22 mouse cellular contexts compared by ENCODE assay signal in genomic region chr7:95766356-95767150, GRCm38 (mm10).
DNase-seq lines count a peak whose midpoint lies in the region; ATAC-seq and TF ChIP-seq lines count a peak whose summit lies in the region.
"Had no signal": no experiment of that assay in that cellular context is flagged by ENCODE, and none has a peak within 500 bp of the region (broad histone marks: within the 10 kb centered on the region; RNA-seq: fewer than 3 reads in every experiment).

No protein-coding gene starts in this region.

- H3K4me2 ChIP-seq in midbrain, embryonic 16.5 days (ENCODE audit: low read length) = no peak overlapping the region
- H3K4me2 ChIP-seq: hindbrain, embryonic 13.5 days; limb, embryonic 15.5 days; midbrain, embryonic 11.5 days; stomach, embryonic 15.5 days had no signal

- no peak for ATAC-seq in midbrain, embryonic 16.5 days

- no peaks in the 10 kb centered on the region for H3K27me3 ChIP-seq in midbrain, embryonic 16.5 days (ENCODE audit: control insufficient read depth, insufficient read depth, low read depth, low read length)
- H3K27me3 ChIP-seq: CH12.LX; hindbrain, embryonic 13.5 days; limb, embryonic 15.5 days; stomach, embryonic 15.5 days had no signal

- H3K9ac ChIP-seq in midbrain, embryonic 16.5 days (ENCODE audit: low read depth, low read length) = no peak overlapping the region
- H3K9ac ChIP-seq: hindbrain, embryonic 13.5 days; limb, embryonic 15.5 days; stomach, embryonic 15.5 days had no signal

- H3K4me3 ChIP-seq in left cerebral cortex, adult 2 months = no peak overlapping the region
- H3K4me3 ChIP-seq in midbrain, embryonic 16.5 days (ENCODE audit: low read depth, low read length) = no peak overlapping the region
- H3K4me3 ChIP-seq: forebrain, embryonic 10.5 days; heart, embryonic 10.5 days; hindbrain, embryonic 13.5 days; limb, embryonic 15.5 days; stomach, embryonic 15.5 days had no signal

- H3K9me3 ChIP-seq in midbrain, embryonic 16.5 days (replicated peaks; ENCODE audit: control insufficient read depth, low read length, poor library complexity, severe bottlenecking) = no peaks in the 10 kb centered on the region
- H3K9me3 ChIP-seq: forebrain, embryonic 10.5 days; heart, embryonic 10.5 days; hindbrain, embryonic 13.5 days; limb, embryonic 15.5 days; stomach, embryonic 15.5 days had no signal

- H3K36me3 ChIP-seq in midbrain, embryonic 16.5 days (ENCODE audit: control insufficient read depth, insufficient read depth, low read length) = no peaks in the 10 kb centered on the region
- H3K36me3 ChIP-seq: forebrain, embryonic 10.5 days; heart, embryonic 10.5 days; hindbrain, embryonic 13.5 days; limb, embryonic 15.5 days; stomach, embryonic 15.5 days had no signal

- H3K4me1 ChIP-seq in midbrain, embryonic 16.5 days (ENCODE audit: control insufficient read depth, insufficient read depth, low read length) = no peaks in the 10 kb centered on the region
- H3K4me1 ChIP-seq: heart, embryonic 10.5 days; limb, embryonic 15.5 days; stomach, embryonic 15.5 days had no signal

- DNase-seq in layer of hippocampus, adult 11-12 months (ENCODE audit: low spot score) = peak; percentile 26
- no peak for DNase-seq in layer of hippocampus, postnatal 10 days (ENCODE audit: low spot score in 2 of 2)
- peak; percentile 13 to 51 for DNase-seq in frontal cortex, postnatal 25 days (ENCODE audit: low spot score in 2 of 2)
- peak; percentile 41 to 54 for DNase-seq in left cerebral cortex, adult 2 months (ENCODE audit: extremely low spot score in 1 of 2, low spot score in 2 of 2)
- peak; percentile 18 for DNase-seq in right cerebral cortex, postnatal 14 days
- no peak for DNase-seq in heart, adult 11 months
- no peak for DNase-seq in kidney, adult 18-20 months
- DNase-seq: adrenal gland, postnatal 14 days; cerebellum, adult 8-10 months; gastrocnemius, postnatal 10 days; heart, postnatal 10 days; lung, adult 18-20 months; lung, postnatal 4 days; spleen, adult 18-20 months had no signal

- 92% methylated on average over 6 of the region's 6 CpGs for WGBS in midbrain, embryonic 16.5 days

- peak overlapping the region; percentile 63 for H3K27ac ChIP-seq in left cerebral cortex, adult 2 months
- H3K27ac ChIP-seq in midbrain, embryonic 16.5 days (ENCODE audit: low read length) = no peak overlapping the region
- H3K27ac ChIP-seq: forebrain, embryonic 10.5 days; heart, embryonic 10.5 days; hindbrain, embryonic 13.5 days; limb, embryonic 15.5 days; stomach, embryonic 15.5 days had no signal

- intact Hi-C loops in left cerebral cortex, adult 2 months (cut with DNase I) = loop anchor here (2.0 to 10.0 kb wide), 4 partner anchors 64 to 272 kb away; no protein-coding TSS in a partner anchor

- TF ChIP-seq CTCF in left cerebral cortex, adult 2 months (IDR thresholded peaks at IDR 0.05) = no peak

Comparison
In these comparisons a context has a peak if more than half of its experiments do, and no peak if none do; other contexts are left out.
1. DNase-seq: peak in layer of hippocampus, adult 11-12 months (single experiment), frontal cortex, postnatal 25 days (2 of 2), left cerebral cortex, adult 2 months (2 of 2) and right cerebral cortex, postnatal 14 days (single experiment); none in layer of hippocampus, postnatal 10 days (0 of 2), heart, adult 11 months (single experiment) and kidney, adult 18-20 months (single experiment).